Mouse (Mus musculus): ENCODE measurements around the gene Cttn.

GRCm38 (mm10) chr7:144461246-144461902 is 9.4 kb downstream of the Cttn start:
- TF ChIP-seq EP300 (IDR thresholded peaks at IDR 0.05; ENCODE audit: insufficient read depth, low read depth, low read length) (no peak), CTCF (IDR thresholded peaks at IDR 0.05) (no peak), POLR2A (IDR thresholded peaks at IDR 0.05; ENCODE audit: insufficient read depth, low read depth, low read length) (no peak)
